Mouse (Mus musculus) gastrocnemius, adult 2 months (tissue): ENCODE results near the gene Cma1. TPM values are rescaled to one million over a fixed set of nuclear protein-coding genes. Genes with fewer than 3 reads are reported as not detected.
A peak's percentile ranks its signal among the peaks of the same experiment; 100 is the strongest.
"Not testable (repeated sequence)": the region's sequence is repeated elsewhere in the genome, so short reads cannot be mapped to it uniquely, and the experiment has no call there.

Experiments used
- DNase-seq: peaks from one replicate; pipeline ENCODE4 v3.0.0; 2022
- H3K27ac ChIP-seq: fragments of 200-600 bp; 2 replicates; pipeline ENCODE4 v1.8.1; 2022; ENCODE audit warnings: mild to moderate bottlenecking
- H3K4me3 ChIP-seq: fragments of 200-600 bp; 2 replicates; pipeline ENCODE4 v1.8.1; 2022; ENCODE audit warnings: mild to moderate bottlenecking, moderate library complexity
- CTCF ChIP-seq: fragments of 200-600 bp; IDR thresholded peaks from 2 replicates; pipeline ENCODE4 v1.8.1; 2022; ENCODE audit warnings: antibody characterized with exemption, mild to moderate bottlenecking, moderate library complexity
- intact Hi-C: fragments of 180-260 bp; cut with DNase I; formaldehyde crosslinking; loops from one replicate; pipeline ENCODE4 v1.15.1; 2025
- long read RNA-seq, 2 experiments: library from polyadenylated mRNA; stranded (forward); transcript quantifications; one replicate each; pipeline ENCODE4 v2.0.0; 2021
- total RNA-seq, 2 experiments: library from RNA; stranded (reverse); gene quantifications; 2 replicates each; pipeline ENCODE4 v1.2.3; 2021

Gene Cma1
- 1 to 10 TPM in 1 of 2 experiments, under 1 TPM in 1; 0.99 to 3.2 TPM for total RNA-seq
- long read RNA-seq, experiment 1, partial matches to known transcripts = 0 of 1 reads
- long read RNA-seq, experiment 1, other reads (novel, unspliced or antisense) = 0 of 1 reads
- long read RNA-seq, experiment 2 = 0 reads

DNA sequence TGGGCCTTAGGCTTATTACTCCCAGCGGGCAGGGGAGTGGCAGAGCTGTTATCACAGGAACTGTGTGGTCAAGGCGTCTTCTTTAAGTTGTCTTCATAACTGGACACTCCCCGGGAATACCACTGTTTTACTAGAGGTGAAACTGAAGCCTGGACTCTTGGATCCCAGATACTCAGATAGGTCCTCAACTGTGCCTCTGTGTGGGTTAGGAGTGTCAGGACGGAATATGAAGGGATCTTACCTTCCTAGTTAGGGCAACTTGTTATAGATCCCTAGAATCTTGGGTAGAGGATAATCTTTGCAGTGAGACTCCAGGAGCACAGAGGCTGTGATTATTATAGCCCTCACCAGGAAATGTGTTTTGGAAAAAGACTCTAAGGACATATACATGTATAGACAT is at the start of gene Cma1:
Gene Cma1, minus strand, starts transcription at position 101 of the 400 bp plus-strand sequence.
- no peak for DNase-seq
- H3K27ac ChIP-seq = no peak within 1 kb of the TSS
- no peak within 1 kb of the TSS for H3K4me3 ChIP-seq
- TF ChIP-seq CTCF = no peak
- intact Hi-C loops = no loop called here

DNA sequence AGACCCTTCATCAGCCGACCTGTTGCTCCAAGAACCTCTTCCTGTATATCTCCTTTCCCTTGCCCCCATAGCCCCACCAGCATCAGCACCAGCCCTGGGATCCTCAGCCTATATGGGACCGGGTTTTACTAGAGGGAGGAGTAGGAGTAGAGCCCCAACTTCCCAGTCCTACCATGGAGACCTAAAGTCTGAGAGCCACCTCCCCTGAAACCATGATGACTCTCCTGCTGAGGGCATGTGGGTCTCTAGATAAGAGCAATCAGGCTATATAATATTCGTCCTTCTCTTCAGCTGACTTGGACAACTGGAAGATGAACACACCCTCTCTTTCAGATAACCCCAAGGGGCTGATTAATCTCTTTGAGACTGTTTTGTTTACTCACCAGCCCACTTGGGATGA is 43.0 kb upstream of the Cma1 start:
- DNase-seq, H3K27ac ChIP-seq, intact Hi-C loops, H3K4me3 ChIP-seq: not testable (repeated sequence)

DNA sequence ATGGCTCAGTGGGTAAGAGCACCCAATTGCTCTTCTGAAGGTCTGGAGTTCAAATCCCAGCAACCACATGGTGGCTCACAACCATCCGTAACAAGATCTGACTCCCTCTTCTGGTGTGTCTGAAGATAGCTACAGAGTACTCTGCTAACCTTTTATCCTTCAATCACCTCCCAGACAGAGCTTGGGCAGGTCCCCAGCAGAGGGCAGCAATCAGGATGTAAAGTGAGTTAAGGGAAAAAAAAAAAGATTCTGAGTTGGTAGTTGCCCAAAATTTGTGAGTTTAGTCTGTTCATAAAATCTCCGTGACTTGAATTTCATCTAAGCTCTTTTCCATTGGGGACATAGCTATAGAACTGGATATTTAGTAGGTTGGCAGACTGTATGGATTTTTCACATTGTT is 19.4 kb upstream of the Cma1 start:
- DNase-seq, intact Hi-C loops, H3K4me3 ChIP-seq, H3K27ac ChIP-seq: not testable (repeated sequence)

DNA sequence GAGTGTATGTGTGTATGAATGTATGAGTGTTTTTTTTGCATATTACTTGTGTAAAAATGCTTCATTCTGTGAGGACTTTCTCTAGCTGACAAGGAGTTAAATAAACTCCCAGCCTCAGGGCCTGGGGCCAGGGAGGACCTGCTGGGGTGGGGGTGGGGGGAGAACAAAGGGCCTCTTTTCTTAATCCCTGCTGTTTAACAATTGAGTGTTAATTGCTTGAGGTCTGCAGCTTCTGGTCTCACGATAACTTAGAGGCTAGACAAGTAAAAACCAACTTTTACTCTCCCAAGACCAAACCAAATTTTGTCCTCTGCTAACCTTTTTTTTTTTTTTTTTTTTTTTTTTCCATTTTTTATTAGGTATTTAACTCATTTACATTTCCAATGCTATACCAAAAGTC is 18.8 kb upstream of the Cma1 start:
- H3K27ac ChIP-seq = no peak overlapping the region
- no peak for DNase-seq
- no peak for TF ChIP-seq CTCF
- no peak overlapping the region for H3K4me3 ChIP-seq
- intact Hi-C loops = no loop called here

DNA sequence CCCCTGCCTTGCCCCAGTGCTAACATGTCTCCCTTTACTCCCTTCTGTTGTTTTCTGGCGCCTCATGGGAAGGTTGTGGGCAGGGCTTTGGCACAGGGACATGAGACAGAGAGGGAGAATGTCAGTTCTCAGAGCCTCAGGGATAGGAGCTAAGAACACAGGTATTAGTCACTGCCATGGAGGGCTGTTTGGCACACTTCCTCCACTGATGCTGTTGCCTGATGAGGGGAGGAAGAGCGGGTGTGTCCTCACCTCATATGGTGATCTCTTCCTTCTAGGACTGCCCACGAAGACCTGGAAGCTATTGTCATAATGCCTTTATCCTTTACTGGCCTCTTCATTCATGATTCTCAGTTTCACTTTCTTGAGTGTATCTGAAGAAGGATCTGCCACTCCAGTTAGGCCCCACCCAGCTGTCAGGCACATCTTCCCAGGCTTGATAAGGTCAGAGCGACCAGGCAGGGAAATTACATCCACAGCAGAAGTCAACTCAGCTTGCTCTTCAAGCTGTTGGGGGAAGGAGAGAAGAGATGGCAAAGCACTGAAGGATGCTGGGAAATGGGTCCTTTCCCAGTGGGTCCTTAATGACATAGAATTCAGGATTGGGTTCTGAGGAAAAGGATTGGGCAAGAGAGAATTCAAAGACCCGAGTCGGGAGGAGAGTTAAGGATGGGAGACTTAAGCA is 6.0 kb upstream of the Cma1 start, which contains the start of gene Cma2:
Gene Cma2, plus strand, starts transcription at position 635 of the 685 bp plus-strand sequence.
- intact Hi-C loops = no loop called here
- TF ChIP-seq CTCF = no peak
- no peak for DNase-seq
- Histone ChIP-seq H3K27ac (no peak within 1 kb of the TSS), H3K4me3 (no peak within 1 kb of the TSS)

DNA sequence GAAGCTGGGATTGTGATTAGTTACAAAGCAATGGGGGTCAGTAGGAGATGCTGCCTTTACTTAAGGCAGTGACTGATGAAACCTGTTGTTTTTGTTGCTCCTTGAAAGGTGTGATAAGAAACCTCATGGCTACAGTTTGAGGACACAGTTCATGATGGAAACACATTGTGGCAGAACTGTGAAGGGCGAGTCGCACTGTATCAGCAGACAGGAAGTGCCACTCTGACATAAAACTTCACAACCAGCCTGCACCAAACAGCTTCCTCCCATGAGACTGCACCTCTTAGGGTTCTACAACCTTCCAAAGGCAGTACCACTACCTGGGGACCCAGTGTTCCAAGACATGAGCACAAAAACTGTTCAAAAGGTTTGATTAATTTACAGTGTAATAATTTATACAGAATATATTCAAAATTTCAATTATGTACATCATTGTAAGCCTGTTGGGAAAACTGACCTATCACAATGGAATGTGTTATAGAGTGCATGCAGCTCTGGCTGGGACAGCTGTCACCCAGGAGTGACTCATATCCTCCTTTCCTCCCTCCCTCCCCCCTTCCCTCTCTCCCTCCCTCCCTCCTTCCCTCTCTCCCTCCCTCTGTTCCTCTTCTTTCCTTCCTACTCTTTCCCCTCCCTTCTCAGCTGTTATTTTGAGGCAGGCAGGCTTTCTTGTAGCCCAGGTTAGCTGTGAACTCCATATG is 1.9 kb upstream of the Cma1 start:
- Histone ChIP-seq H3K27ac (no peak overlapping the region), H3K4me3 (no peak overlapping the region)
- intact Hi-C loops = no loop called here
- no peak for TF ChIP-seq CTCF
- no peak for DNase-seq

DNA sequence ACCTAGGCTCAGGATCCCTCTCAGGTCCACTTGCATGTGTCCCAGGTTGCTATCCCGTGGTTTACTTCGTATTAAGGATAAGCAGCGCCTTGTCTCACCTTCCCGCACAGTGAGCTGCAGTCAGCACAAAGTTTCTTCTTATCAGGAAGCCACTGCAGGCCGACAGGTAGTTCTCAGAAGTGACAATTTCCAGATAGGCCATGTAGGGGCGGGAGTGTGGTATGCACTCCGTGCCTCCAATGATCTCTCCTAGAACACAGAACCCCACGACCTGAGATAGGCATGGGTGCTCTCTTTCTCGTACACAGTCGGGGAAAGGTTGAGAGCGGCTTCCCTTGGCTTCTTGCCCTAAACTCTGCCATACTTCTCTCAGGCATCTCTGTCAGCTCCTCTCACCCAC is 874 bp downstream of the Cma1 start:
- intact Hi-C loops = no loop called here
- Histone ChIP-seq H3K4me3 (no peak overlapping the region), H3K27ac (no peak overlapping the region)
- DNase-seq = no peak
- TF ChIP-seq CTCF = no peak

DNA sequence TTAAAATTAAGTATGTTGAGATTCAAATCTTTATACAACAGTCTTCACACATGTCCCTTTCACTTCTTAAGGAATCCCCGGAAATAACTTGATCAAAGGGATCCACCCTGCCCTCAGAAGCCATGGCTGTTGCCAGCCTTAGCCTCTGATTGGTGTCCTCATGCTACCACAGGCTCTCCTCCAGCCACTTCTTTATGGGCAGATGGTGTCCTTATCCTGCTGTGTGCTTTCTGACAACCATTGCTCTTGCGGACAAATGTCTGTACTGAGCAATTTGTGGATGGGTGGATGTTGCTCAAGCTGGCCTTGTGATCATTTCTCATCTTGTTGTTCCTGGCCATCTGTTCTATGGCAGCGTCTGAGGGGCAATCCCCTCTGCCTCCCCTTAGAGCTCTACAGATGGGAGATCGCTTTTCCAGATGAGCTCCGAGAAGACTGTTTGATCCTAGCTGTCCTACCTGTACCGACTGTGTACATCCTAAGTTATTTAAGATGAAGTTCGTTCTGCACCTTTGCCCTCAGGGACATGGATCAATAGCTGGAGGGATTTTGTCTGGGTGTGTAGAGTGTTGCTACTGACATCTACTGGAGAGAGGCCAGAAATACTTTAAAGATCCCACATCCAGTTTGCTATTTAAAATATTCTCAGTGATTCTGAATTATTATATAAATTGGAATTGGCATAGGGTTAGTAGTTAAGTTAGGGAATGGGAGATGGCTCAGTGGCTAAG is 4.2 kb downstream of the Cma1 start:
- DNase-seq = no peak
- no peak for TF ChIP-seq CTCF
- H3K4me3 ChIP-seq = no peak overlapping the region
- intact Hi-C loops = no loop called here
- no peak overlapping the region for H3K27ac ChIP-seq

DNA sequence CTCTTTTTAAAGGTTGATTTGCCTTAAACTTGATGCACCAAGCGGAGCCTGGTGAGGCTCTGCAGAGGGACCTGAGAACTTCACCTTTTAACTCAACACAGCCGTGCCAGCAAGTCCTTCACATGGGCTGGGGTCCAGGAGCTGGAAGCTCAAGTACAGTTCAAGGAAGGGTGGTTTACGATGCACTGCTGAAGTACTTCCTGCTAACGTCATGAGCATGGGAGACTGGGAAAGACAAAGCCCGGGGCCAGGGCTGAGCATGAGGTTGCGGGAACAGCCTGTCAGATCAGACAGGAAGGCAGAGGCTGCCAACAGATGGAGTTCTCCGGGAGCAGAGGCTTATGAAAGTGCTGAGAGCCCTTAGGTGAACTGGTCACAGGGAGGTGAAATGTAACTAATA is 10.9 kb downstream of the Cma1 start:
- TF ChIP-seq CTCF = no peak
- H3K4me3 ChIP-seq = no peak overlapping the region
- peak; percentile 30 for DNase-seq
- intact Hi-C loops = no loop called here
- 0 out of 2 replicates have a peak overlapping the region, but pooled peaks have one; percentile 31 for H3K27ac ChIP-seq

DNA sequence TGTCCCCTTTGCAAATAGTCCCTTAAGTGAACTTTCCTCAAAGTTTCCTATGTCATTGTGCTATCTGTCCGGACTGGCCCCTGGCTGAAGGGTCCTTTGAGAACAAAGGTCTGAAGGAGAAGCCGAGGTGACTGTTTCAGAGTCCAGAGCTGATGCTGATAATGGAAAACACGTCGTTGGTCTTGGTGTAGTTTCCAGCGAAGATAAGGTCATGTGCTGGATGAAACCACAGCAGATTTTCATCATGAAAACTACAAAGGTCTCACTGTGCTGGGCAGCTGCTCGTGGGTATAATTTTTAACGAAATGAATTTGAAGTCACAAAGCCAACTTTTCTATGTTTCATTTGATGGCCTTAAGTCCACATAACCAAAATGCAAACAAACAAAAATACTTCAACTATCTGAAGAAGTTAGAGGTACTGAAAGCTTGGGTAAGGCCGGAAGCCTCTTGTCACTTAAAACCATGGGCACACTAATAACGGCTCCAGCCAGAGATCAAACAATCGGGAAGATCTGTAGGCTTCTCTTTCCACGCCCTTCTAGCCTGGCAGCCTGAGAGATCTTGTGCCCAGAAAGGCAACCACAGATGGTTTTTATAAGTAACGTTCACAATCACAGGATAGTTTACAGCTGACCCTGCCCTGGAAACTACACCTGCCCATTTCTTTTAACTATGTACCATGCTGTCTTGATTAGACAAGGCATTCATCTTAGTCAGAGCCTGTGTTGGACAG is 15.0 kb downstream of the Cma1 start:
- H3K4me3 ChIP-seq = no peak overlapping the region
- no peak for TF ChIP-seq CTCF
- intact Hi-C loops = no loop called here
- no peak overlapping the region for H3K27ac ChIP-seq
- no peak for DNase-seq

DNA sequence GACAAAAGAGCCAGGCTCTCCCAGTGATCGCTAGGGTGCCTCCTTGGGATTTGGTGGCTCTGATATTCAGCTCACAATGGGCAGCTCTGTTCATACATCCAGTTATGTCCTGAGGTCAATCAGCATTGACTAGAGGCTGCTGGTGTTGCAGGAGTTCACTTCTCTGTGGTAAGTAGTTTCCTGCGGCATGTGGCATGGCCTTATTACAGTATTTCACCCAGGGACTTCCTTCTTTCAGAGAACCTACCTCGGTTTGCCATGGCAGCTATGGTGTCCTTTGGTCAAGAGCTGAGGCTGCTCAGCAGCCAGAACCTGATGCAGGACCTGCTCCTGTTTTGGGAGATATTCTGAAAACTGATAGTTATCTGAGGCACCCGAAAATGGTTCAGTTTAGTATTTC is 17.6 kb downstream of the Cma1 start:
- no peak for TF ChIP-seq CTCF
- intact Hi-C loops = no loop called here

DNA sequence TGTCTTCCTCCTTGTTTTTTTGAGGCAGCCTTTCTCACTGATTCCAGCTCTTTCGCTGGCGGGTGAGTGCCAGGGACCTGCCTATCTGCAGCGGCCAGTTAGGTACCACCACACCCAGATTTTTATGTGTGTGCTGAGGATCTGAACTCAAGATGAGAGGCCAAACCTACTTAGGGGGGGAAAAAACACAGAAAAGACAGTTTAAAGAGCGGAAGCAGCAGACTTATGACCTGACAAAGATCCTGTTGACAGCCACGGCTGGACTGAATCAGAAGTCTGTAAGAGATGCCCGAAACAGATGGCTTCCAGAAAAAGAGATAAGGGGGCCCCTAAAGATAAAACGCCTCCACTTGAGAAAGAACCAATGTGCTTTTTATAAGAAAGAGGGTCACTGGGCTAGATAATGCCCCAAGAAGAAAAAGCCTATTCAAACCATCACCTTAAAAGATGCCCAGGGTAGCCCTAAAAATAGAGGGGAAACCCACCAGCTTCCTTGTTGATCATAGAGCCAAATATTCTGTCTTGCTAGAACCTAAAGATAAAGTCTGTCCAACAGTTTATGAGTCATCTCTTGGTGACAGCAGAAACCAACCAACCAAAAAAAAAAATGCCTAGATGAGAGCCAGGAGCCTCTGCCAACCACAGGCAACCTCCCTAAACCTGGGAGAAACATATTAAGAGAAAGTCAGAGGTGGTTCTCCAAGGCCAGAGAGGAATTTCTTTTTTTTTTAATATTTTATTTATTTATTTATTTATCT is 21.8 kb downstream of the Cma1 start:
- no peak overlapping the region for H3K27ac ChIP-seq
- intact Hi-C loops = no loop called here
- TF ChIP-seq CTCF = no peak
- no peak for DNase-seq
- H3K4me3 ChIP-seq = no peak overlapping the region

More for the DNA sequence above, 17.6 kb downstream of the Cma1 start:
- Histone ChIP-seq H3K4me3 (no peak overlapping the region), H3K27ac (no peak overlapping the region)
- DNase-seq = no peak
